Mouse (Mus musculus) right cerebral cortex, adult 18-20 months (tissue): ENCODE data around the gene Klk9.

Source experiments
- DNase-seq: peaks from one replicate; pipeline ENCODE4 v3.0.0; 2022; ENCODE audit warnings: mixed read lengths

Klk9 gene

DNA sequence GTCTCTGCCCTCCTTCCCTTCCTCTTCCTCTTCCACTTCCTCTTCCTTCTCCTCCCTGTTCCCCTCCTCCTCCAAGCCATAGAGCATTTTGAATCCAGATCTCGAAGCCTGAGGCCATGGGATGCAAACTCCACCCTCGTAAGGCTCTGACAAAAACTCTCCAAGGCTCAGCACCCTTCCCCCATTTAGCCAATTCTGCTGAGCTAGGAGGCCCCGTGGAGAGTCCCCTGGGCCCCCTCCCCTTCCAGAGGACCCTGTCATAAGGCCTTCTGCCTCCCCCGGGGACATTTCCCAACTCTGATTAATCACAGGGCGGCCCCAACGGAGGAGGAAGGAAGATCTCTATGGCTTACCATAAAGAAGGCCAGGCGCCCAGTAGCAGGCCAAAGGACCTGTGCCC, at the start of gene Klk9:
Gene Klk9, plus strand, starts transcription at position 301 of the 400 bp plus-strand sequence.
- no peak for DNase-seq

DNA sequence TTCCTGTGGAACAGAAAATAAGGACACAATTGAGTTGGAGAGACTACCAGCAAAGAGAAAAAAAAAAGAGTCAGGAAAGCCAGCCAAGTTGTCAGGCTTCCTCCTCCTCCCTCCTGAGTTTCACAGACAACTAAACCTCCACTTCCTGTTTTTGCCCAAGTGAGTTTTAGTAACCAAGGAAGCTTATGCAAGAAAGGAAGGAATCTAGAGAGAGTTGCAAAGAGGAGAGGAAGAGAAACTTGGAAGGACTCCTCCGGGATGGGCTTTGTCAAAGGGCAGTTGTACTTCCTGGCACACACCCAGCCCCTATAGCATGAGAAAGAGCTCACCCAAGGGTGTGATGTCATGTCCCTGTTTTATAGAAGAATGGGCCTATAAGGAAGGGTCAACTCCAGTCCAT, 43.9 kb upstream of the Klk9 start:
- peak; percentile 27 for DNase-seq

DNA sequence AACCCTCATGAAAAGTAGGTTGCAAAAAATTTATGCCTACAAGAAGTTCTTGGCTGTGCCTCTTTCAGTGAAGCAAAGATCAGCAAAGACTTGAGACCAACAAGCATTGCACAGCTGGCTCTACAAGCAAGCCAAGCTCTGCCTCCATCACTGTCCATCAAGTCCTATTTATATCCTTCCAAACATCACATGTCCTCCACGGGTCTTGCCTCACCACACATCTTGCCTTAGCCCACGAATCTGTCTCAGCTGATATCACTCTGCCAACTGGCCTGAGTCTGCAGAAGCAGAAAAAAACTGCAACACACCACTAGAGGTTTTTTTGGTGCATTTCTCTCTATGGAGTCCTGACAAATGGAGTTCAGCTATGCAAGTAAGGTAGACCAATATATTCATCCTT, 38.9 kb upstream of the Klk9 start:
- DNase-seq: no peak

DNA sequence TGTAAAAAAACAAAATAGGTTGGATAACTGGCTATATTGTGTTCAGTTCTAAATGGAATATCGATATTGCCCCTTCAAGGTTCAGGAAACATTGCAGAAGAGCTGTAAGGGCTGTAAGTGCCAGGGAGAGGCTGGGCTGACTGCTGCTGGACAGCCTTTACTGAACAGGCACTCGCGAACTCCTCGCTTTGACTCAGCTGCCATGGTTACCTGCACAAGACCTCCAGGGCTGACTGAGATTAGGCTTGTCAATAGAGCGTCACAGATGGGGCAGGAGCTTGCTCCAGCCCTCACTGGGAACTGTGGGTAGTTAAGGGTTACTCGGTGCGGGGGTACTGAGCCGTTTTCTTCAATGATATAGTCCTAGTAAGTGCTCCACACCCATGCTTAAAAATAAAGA, 25.2 kb upstream of the Klk9 start:
- no peak for DNase-seq

DNA sequence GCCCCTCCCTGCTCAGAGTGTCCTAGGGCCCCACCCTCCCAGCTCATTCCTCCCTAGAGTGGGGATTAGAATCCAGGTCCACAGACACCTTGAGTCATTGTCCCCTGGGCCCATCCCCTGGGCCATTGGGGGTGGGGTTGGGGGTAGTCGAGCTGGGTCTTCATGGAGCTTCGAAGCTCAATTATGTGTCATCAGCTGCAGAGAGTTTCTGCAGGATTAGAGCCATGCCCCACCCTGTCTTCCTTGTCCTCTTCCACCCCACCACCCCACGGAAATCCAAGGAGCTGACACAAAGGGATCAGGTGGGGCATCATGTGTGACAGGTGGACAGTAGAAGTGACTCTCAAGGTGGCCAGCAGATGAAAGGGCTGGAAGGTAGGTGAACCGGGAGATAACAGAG, 23.1 kb upstream of the Klk9 start, which contains the start of gene Klk12:
Gene Klk12, plus strand, starts transcription at position 301 of the 400 bp plus-strand sequence.
- DNase-seq: no peak

DNA sequence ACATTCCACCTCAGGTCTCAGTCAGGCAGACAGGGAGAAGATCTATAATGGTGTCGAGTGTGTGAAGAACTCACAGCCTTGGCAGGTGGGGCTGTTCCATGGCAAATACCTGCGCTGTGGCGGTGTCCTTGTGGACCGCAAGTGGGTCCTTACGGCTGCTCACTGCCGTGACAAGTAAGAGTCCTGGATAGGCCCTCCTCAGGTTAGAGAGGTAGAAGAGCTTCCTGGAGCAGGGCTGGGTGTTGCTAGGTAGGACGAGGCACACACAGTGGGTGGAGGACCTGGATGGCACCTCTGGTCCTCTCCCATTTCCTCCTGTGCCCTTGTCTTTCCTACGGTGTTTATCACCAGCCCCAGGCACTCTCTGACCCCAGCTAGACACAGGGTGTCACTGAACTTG, 22.1 kb upstream of the Klk9 start:
- DNase-seq: no peak

DNA sequence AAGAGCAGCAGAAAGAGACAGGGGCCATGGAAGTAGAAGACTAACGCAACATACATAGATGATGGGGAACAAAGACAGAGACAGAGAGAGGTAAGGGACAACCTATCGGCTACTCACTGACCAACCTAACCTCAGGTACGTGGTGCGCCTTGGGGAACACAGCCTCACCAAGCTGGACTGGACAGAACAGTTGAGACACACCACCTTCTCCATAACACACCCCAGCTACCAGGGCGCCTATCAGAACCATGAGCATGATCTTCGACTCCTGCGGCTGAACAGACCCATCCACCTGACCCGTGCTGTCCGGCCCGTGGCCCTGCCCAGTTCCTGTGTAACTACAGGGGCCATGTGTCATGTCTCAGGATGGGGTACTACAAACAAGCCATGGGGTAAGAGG, 21.0 kb upstream of the Klk9 start:
- no peak for DNase-seq

DNA sequence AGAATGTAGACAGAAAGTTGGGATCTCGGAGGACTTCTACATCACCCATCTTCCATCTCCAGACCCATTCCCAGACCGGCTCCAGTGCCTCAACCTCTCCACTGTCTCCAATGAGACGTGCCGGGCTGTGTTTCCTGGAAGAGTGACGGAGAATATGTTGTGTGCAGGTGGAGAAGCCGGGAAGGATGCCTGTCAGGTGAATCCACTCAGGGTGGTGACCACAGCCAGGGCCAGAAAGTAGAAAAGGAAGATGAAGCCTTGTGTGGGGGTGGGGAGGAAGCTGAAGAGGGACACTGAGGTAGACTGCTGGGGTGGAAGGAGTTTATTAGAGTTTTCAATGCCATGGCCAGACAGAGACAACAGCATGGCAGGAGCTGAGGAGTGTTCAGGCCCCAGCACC, 19.8 kb upstream of the Klk9 start:
- no peak for DNase-seq

DNA sequence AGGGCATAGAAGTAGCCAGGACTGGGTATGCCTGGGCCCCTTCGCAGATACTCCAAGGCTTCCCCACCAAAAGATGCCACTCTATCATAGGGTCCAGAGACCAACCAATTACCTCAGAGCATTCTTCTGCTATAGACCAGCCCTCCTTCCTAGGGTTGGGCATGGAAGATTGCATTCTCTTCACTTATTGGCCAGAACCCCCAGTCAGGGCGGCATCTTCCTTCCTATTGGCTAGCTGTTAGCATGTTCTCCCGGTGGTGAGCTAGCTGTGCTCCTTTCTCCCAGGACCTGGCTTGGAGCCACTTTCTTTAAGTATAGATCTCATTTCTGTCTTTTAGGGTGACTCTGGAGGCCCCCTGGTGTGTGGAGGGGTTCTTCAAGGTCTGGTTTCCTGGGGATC, 18.8 kb upstream of the Klk9 start:
- DNase-seq: no peak

DNA sequence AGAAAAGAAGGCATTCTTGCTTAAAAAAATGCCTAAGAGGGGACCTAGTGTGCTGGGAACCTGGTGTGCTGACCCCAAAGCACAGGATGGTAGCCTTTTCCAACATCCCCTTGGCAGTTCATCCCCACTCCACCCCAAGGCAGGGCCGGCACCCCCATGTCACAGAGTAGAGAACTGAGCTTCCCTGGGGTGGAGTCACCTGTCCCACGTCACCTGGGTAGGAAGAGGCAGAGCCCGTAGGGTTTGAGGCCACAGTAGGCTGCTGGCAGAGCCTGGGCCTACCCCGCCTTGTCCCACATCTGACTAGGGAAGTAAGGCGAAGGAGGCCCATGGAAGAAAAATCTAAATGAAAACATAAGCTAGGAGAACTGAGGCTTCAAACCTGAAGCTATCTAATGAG, 17.3 kb upstream of the Klk9 start, which contains the start of gene Klk11:
Gene Klk11, plus strand, starts transcription at position 241 of the 400 bp plus-strand sequence.
- no peak for DNase-seq

DNA sequence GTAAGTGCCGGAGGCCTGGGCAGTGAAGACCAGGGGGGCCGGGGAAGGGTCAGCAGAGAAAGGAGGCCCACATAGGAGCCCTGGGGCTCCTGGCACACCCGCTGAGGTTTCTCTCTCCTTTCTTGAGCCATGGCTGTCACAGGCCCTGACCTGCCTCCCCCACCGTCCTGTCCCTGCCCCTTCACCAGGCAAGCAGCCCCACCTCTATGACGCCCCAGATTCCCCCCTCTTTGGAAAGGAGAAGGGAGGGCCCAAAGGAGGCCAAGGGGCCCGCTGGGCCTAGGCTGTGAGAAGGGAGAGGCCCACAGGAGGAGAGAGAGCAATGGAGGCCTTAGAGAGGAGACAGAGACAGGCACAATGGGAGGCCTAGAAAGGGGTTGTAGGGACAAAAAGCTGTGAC, 16.9 kb upstream of the Klk9 start:
- no peak for DNase-seq

DNA sequence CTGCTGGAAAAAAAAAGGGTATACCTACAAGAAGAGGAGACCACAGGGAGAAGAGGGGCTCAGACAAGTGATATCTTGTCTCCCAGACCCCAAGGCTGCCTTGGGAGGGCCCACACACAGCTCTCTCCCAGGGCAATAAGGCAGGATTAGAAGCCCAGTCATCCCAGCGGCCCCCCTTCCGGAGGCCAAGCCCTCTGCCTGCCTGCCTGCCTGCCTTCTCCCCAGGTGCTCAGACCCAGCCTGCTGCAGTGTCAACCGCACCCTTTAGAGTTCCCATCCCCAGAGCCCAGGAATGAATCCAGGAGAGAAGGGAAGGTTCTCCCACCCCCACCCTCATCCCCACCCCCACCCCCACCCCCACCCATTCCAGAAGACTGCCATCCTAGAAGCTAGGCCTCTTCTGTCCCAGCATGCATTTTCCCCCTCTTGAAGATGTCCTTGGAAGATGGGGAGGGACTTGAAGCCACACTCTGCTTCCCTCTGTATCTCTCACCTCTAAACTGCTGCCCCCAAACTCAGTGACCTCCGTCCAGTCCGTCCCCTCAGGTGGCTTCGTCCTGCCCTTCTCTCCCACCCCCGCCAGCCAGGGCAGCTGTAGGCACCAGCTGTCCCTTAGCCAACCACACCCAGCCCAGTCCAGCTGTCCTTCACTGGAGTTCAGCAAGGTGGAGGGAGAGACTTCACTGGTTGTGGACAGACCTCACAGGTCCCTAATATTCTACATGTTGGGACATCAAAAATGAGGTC, 16.2 kb upstream of the Klk9 start:
- DNase-seq: no peak

DNA sequence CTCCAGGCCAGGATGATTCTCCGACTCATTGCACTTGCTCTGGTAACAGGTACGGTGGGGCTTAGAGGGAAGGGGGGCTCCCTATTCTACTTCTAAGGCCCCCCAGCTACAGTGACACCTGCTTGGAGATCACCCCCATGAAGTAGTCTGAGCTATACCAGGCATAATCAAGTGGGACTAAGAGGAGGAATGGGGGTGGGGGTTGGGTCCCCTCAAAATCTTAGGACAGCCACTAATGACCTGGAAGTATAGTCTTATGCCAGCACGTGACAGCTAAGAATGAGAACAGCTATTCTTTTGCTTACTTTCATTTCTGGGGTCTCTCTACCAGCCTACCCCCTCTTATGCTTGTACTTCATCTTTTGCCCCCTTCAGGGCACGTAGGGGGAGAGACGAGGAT, 15.2 kb upstream of the Klk9 start:
- DNase-seq: no peak

DNA sequence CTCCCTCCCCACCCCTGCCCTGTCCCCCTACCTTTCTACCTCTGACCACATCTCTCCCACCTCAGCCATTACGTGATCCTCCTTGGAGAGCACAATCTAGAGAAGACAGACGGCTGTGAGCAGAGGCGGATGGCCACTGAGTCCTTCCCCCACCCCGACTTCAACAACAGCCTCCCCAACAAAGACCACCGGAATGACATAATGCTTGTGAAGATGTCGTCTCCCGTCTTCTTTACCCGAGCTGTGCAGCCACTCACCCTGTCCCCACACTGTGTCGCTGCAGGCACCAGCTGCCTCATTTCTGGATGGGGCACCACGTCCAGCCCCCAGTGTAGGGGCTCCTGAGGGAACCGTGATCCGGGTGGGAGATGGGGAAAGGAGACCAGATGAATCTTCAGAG, 14.3 kb upstream of the Klk9 start:
- no peak for DNase-seq

DNA sequence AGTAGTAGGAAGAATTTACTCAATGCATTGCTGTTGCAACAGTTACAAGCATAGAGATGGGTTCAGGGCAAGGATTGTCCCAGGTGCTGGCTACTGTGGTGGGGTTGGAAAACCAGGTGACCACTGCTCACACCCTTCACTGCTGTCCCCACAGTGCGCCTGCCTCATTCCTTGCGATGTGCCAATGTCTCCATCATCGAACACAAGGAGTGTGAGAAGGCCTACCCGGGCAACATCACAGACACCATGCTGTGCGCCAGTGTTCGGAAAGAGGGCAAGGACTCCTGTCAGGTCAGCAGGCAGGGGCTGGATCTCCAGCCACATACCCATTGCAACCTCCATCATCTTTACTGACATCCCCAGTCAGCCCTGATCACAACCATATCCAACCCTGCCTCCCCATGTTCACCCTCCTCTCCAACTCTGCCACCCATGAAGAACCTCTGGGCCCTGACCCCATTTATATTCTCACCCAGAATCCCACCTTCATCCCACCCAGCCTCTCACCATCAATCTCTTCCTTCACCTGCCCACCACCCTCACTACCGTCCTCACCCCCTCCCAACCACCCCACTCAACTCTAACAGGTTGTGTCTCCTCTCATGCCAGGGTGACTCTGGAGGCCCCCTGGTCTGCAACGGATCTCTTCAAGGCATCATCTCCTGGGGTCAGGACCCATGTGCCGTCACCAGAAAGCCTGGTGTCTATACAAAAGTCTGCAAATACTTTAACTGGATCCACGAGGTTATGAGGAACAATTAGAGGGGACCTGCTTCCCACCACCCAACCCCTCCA, 13.3 kb upstream of the Klk9 start:
- no peak for DNase-seq

DNA sequence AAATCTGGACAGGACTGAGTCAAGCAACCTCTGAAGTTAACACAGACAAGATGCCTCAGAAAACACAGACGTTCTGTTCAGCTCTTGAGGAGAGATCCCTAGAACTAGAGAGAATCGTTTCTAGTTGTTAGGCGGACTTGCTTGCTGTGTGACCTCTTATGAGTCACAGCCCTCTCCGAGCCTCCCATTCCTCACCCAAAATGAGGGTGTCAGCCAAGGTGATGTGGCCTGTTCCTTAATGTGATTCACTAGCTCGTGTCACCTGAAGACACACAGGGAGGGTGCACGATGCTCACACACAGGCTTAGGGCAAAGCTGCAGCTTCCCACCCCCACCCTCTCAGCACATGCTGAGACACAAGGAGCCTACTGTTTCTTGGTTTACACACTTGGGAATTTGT, 11.4 kb upstream of the Klk9 start:
- no peak for DNase-seq

DNA sequence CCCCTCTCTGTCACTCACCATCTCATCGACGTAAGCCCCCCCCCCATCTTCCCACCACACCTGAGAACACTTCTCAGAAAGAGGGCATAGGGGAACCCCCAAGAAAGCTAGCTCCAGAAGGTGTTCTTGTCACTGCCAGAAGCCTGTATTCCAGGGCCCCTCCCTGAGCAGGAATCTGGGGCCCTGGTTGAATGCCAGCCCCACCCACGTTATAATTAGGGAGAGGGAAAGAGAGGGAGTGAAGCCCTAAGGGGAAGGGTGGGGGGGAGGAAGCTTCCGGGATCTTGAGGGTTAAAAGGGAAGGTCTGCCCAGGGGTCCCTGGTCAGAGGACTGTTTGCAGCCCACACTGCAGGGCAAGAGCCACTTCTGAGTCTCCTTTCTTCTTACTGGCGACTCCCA, 10.9 kb upstream of the Klk9 start, which contains the start of gene Klk10:
Gene Klk10, plus strand, starts transcription at position 290 of the 400 bp plus-strand sequence.
- DNase-seq: no peak

DNA sequence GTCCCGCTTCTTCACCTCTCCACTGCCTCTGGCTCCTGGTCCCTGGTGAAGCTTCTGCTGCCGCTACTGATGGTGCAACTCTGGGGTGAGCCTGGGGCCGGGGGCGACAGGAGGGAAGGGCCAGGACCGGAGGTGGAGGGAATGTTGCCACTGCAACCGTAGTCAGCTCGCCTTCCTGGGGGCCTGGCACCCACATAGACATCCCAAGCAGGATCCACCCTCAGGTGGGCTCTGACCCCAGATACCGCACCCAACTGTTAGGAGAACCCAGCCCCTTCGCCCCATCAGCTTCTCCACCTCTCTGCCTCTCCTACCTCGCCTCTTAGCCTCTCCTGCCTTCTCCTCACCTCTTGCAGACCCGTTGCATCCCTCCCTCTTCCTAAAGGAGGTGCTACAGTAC, 10.2 kb upstream of the Klk9 start:
- DNase-seq: no peak

DNA sequence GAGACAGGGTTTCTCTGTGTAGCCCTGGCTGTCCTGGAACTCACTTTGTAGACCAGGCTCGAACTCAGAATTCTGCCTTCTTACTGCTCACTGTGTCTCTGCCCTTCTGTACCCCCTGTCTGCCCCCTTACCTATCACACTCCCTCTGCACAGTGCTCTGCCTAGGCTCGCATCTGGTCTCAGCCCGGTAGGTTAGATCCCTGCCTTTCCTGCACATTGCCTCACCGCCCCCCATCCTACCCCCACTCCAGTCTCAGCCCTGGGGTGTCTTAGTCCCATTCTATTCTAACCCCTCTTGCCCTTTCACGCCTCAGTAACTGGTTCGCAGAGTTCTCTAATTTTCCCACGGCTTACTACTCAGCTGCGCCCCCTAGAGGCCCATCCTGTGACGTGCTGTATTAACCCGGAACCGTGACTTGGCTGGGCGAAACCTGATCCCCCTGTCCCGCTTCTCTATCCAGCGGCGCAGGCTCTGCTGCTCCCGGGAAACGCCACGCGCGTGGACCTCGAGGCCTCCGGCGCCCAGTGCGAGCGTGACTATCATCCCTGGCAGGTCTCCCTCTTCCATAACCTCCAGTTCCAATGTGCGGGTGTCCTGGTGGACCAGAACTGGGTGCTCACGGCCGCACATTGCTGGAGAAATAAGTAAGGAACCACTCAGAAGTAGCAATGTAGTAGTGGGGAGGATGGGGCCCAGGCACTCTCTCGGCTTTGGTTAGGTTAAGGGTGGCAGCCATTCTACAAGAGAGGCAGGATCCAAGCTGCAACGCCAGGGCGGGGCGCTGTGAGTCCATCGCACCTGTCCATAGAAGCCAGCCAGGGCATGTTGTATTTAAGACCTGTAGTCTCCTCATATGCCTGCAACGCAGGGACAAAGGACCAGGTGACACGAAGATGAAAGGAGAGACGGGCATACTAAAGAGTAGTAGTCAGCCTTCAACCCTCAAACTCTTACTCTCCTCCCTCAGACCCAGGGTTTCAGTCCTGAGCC, 9.1 kb upstream of the Klk9 start:
- DNase-seq: peak; percentile 40

DNA sequence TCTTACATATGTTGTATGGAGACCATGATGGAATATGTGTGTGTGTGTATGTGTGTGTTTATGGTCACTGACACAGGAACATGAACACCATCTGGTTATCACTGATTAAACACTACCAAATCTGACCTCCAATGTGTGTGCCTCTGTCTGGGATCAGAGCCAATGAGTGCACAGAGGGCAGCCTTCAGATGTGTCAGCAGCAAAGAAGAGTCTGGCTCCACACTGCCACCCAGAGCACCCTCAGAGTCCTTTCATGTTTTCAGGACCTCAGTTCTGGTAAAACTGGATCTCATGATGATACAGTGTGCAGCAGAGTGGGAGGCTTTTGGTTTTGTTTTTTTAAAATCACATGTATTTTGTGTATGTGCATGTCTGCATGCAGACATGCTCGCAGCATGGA, 6.4 kb upstream of the Klk9 start:
- DNase-seq: no peak

DNA sequence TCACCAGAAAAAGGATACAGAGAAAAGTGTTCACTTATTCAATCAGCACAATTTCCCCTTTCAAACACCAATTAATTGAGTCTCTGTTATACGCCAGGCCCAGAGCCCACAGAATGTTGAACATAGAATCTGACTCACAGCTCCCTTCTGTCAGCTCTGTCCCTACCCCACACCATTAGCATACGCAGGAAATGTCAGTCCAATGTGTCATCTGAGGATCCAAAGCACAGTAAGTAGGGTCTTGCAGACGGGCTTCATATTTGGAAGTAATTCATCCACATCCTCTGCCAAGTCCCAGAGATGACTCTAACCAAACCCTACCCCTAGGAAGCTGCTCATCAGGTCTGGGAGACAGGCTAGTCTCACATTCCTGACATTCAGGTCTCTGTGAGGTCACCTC, 3.6 kb upstream of the Klk9 start:
- no peak for DNase-seq

DNA sequence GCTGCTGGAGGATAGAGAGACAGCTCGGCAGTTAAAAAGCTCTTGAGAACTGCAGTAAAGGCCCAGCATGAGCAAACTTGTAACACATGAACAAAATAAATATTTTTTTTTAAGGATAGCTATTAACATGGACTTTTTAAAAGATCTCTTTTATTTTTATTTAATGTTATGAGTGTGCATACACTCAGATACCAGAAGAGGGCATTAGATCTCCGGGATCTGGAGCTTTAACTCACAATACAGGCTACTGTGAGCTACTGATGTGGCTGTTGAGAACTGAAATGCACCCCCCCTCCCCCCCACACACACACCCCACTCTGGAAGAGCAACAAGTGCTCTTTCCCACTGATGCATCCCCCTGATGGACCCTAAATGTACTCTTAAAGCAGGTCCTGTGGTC, 2.4 kb upstream of the Klk9 start:
- DNase-seq: no peak

DNA sequence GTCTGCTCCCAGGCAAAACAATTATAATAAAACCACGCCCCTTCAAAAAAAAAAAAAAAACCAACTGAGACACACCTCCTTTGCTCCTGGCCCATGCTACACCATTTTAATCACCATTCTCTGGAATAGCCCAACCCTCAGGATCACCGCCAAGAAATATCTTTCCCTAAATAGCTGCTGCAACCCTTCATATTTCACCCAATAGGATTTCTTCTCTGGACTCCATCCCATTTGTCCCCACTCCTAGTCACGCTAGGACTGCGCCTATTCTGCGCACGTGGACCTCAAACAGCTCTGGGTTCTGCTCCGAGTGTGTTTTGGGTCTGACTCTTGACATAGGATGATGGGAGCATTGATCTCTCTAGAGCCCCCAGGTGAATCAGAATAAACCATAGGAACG, 4.7 kb downstream of the Klk9 start:
- no peak for DNase-seq
